Mouse (Mus musculus): ENCODE results near the gene Prrc2c. TPM values are rescaled to one million over a fixed set of nuclear protein-coding genes. Genes with fewer than 3 reads are reported as not detected.
A peak's percentile ranks its signal among the peaks of the same experiment; 100 is the strongest.
"Not testable (repeated sequence)": the region's sequence is repeated elsewhere in the genome, so short reads cannot be mapped to it uniquely, and the experiment has no call there.

The Prrc2c gene
- polyA plus RNA-seq (2012; rRNA removed) = 112 and 147 TPM in 2 replicates

- no peaks in the 10 kb centered on the region for H3K36me3 ChIP-seq (ENCODE audit: control insufficient read depth, insufficient read depth, low read length)
- H3K4me1 ChIP-seq (replicated peaks; ENCODE audit: control insufficient read depth, insufficient read depth, low read length) = peaks cover 6% of the 10 kb centered on the region; the same call in 1 of the 2 replicates
- DNase-seq = peak; percentile 97
- TF ChIP-seq POLR2A (IDR thresholded peaks at IDR 0.05; ENCODE audit: control insufficient read depth, extremely low read depth, insufficient read depth, low read length, poor library complexity) = peak; percentile 86
- TF ChIP-seq CTCF (IDR thresholded peaks at IDR 0.05; ENCODE audit: borderline replicate concordance, control insufficient read depth, extremely low read depth, insufficient read depth, low read length, poor library complexity) = peak; percentile 74; the same call in 1 of the 2 replicates
- H3K27me3 ChIP-seq (ENCODE audit: control insufficient read depth, insufficient read depth, low read length) = no peaks in the 10 kb centered on the region
- peak within 1 kb of the TSS; percentile 80 for H3K4me3 ChIP-seq (ENCODE audit: control insufficient read depth, insufficient read depth, low read length)
- WGBS = under 1% methylated on average over 36 of the region's 36 CpGs
- peak within 1 kb of the TSS; percentile 84 for H3K27ac ChIP-seq (ENCODE audit: control insufficient read depth, insufficient read depth, low read length)
Measured at GRCm38 (mm10) chr1:162740401-162740835, at the start of gene Prrc2c. Gene Prrc2c, minus strand, starts transcription at chr1:162740556.

GRCm38 (mm10) chr1:162785222-162785621 is 44.9 kb upstream of the Prrc2c start:
- Histone ChIP-seq H3K4me1 (replicated peaks; ENCODE audit: control insufficient read depth, insufficient read depth, low read length) (no peaks in the 10 kb centered on the region), H3K36me3 (ENCODE audit: control insufficient read depth, insufficient read depth, low read length) (no peaks in the 10 kb centered on the region), H3K4me3 (ENCODE audit: control insufficient read depth, insufficient read depth, low read length) (no peak overlapping the region), H3K27ac (ENCODE audit: control insufficient read depth, insufficient read depth, low read length) (no peak overlapping the region), H3K27me3 (ENCODE audit: control insufficient read depth, insufficient read depth, low read length) (no peaks in the 10 kb centered on the region)
- WGBS = 91% methylated on average over 4 of the region's 4 CpGs
- no peak for TF ChIP-seq CTCF (IDR thresholded peaks at IDR 0.05; ENCODE audit: borderline replicate concordance, control insufficient read depth, extremely low read depth, insufficient read depth, low read length, poor library complexity)
- TF ChIP-seq POLR2A (IDR thresholded peaks at IDR 0.05; ENCODE audit: control insufficient read depth, extremely low read depth, insufficient read depth, low read length, poor library complexity) = no peak
- no peak for DNase-seq

GRCm38 (mm10) chr1:162783669-162784248 is 43.4 kb upstream of the Prrc2c start:
- DNase-seq = no peak
- Histone ChIP-seq H3K4me3 (ENCODE audit: control insufficient read depth, insufficient read depth, low read length) (no peak overlapping the region), H3K27me3 (ENCODE audit: control insufficient read depth, insufficient read depth, low read length) (no peaks in the 10 kb centered on the region), H3K36me3 (ENCODE audit: control insufficient read depth, insufficient read depth, low read length) (no peaks in the 10 kb centered on the region), H3K4me1 (replicated peaks; ENCODE audit: control insufficient read depth, insufficient read depth, low read length) (no peaks in the 10 kb centered on the region), H3K27ac (ENCODE audit: control insufficient read depth, insufficient read depth, low read length) (no peak overlapping the region)
- WGBS = 95% methylated on average over 7 of the region's 7 CpGs
- TF ChIP-seq POLR2A (IDR thresholded peaks at IDR 0.05; ENCODE audit: control insufficient read depth, extremely low read depth, insufficient read depth, low read length, poor library complexity) (no peak), CTCF (IDR thresholded peaks at IDR 0.05; ENCODE audit: borderline replicate concordance, control insufficient read depth, extremely low read depth, insufficient read depth, low read length, poor library complexity) (no peak)

GRCm38 (mm10) chr1:162781035-162781434 is 40.7 kb upstream of the Prrc2c start:
- not testable (repeated sequence) for H3K36me3 ChIP-seq (ENCODE audit: control insufficient read depth, insufficient read depth, low read length); H3K4me1 ChIP-seq (replicated peaks; ENCODE audit: control insufficient read depth, insufficient read depth, low read length); DNase-seq; H3K4me3 ChIP-seq (ENCODE audit: control insufficient read depth, insufficient read depth, low read length); H3K27me3 ChIP-seq (ENCODE audit: control insufficient read depth, insufficient read depth, low read length); H3K27ac ChIP-seq (ENCODE audit: control insufficient read depth, insufficient read depth, low read length)
- 96% methylated on average over 2 of the region's 2 CpGs for WGBS

GRCm38 (mm10) chr1:162777943-162778538 is 37.7 kb upstream of the Prrc2c start:
- H3K36me3 ChIP-seq (ENCODE audit: control insufficient read depth, insufficient read depth, low read length) = no peaks in the 10 kb centered on the region
- no peak overlapping the region for H3K27ac ChIP-seq (ENCODE audit: control insufficient read depth, insufficient read depth, low read length)
- H3K4me1 ChIP-seq (replicated peaks; ENCODE audit: control insufficient read depth, insufficient read depth, low read length) = no peaks in the 10 kb centered on the region
- no peaks in the 10 kb centered on the region for H3K27me3 ChIP-seq (ENCODE audit: control insufficient read depth, insufficient read depth, low read length)
- no peak overlapping the region for H3K4me3 ChIP-seq (ENCODE audit: control insufficient read depth, insufficient read depth, low read length)
- no peak for DNase-seq
- TF ChIP-seq CTCF (IDR thresholded peaks at IDR 0.05; ENCODE audit: borderline replicate concordance, control insufficient read depth, extremely low read depth, insufficient read depth, low read length, poor library complexity) (no peak), POLR2A (IDR thresholded peaks at IDR 0.05; ENCODE audit: control insufficient read depth, extremely low read depth, insufficient read depth, low read length, poor library complexity) (no peak)
- 91% methylated on average over 5 of the region's 5 CpGs for WGBS

GRCm38 (mm10) chr1:162773661-162774060 is 33.3 kb upstream of the Prrc2c start:
- 72% methylated on average over 4 of the region's 4 CpGs for WGBS
- TF ChIP-seq POLR2A (IDR thresholded peaks at IDR 0.05; ENCODE audit: control insufficient read depth, extremely low read depth, insufficient read depth, low read length, poor library complexity) = no peak
- TF ChIP-seq CTCF (IDR thresholded peaks at IDR 0.05; ENCODE audit: borderline replicate concordance, control insufficient read depth, extremely low read depth, insufficient read depth, low read length, poor library complexity) = no peak
- no peaks in the 10 kb centered on the region for H3K36me3 ChIP-seq (ENCODE audit: control insufficient read depth, insufficient read depth, low read length)
- H3K27me3 ChIP-seq (ENCODE audit: control insufficient read depth, insufficient read depth, low read length) = no peaks in the 10 kb centered on the region
- H3K4me3 ChIP-seq (ENCODE audit: control insufficient read depth, insufficient read depth, low read length) = no peak overlapping the region
- DNase-seq = no peak
- no peaks in the 10 kb centered on the region for H3K4me1 ChIP-seq (replicated peaks; ENCODE audit: control insufficient read depth, insufficient read depth, low read length)
- H3K27ac ChIP-seq (ENCODE audit: control insufficient read depth, insufficient read depth, low read length) = no peak overlapping the region

Measured in thymus, adult 2 months (tissue).